Comparison of ENCODE assay signal across 10 mouse cellular contexts in the genomic region with DNA sequence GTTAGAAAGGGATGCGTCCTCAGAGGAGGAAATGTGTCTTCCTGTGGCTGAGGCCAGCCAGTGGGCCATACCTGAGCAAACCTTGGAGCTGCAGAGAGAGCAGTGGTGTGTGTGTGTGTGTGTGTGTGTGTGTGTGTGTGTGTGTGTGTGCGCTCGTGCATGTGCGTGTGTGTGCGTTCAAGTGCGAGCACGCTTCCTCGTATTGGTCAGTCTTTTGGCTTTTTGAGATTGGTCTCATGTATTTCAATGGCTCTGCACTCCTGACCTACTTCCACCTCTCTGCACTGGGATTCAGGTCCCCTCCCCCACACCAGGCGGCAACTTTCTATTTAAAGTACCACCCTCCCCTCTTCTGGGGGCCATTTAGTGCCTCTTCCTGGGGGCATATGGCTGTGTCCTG. TPM values are rescaled to one million over a fixed set of nuclear protein-coding genes. Genes with fewer than 3 reads are reported as not detected.
A peak's percentile ranks its signal among the peaks of the same experiment; 100 is the strongest.
DNase-seq lines count a peak whose midpoint lies in the region; ATAC-seq lines count a peak whose summit lies in the region.
"Had no signal": no experiment of that assay in that cellular context is flagged by ENCODE, and none has a peak within 500 bp of the region (broad histone marks: within the 10 kb centered on the region; RNA-seq: fewer than 3 reads in every experiment).

No protein-coding gene starts in this region.

- no peaks in the 10 kb centered on the region for H3K36me3 ChIP-seq in heart, embryonic 16.5 days (ENCODE audit: control insufficient read depth, insufficient read depth)
- H3K36me3 ChIP-seq in forebrain, embryonic 15.5 days: no peaks in the 10 kb centered on the region

- H3K27me3 ChIP-seq in heart, embryonic 16.5 days (ENCODE audit: control insufficient read depth, insufficient read depth, low read length): no peaks in the 10 kb centered on the region
- H3K27me3 ChIP-seq in forebrain, embryonic 15.5 days: no peaks in the 10 kb centered on the region

- WGBS in heart, embryonic 16.5 days: 32% methylated on average over 9 of the region's 9 CpGs
- 70% methylated on average over 9 of the region's 9 CpGs for WGBS in forebrain, embryonic 15.5 days

- H3K27ac ChIP-seq in heart, embryonic 16.5 days (ENCODE audit: low read length): peak overlapping the region; percentile 66
- H3K27ac ChIP-seq in forebrain, embryonic 15.5 days (replicated peaks): no peak overlapping the region

- no peaks in the 10 kb centered on the region for H3K9me3 ChIP-seq in heart, embryonic 16.5 days (replicated peaks; ENCODE audit: control insufficient read depth, low read length)
- no peaks in the 10 kb centered on the region for H3K9me3 ChIP-seq in forebrain, embryonic 15.5 days

- ATAC-seq in heart, embryonic 16.5 days (replicated peaks; ENCODE audit: extremely low read depth, insufficient read depth, low FRiP score): peak; percentile 63
- no peak for ATAC-seq in forebrain, embryonic 15.5 days (replicated peaks)
- ATAC-seq in erythroblast, adult 5-6 weeks (replicated peaks; ENCODE audit: low FRiP score, poor library complexity, severe bottlenecking): no peak
- ATAC-seq in erythroid progenitor cell, adult 5-6 weeks (replicated peaks; ENCODE audit: low FRiP score, poor library complexity, severe bottlenecking): no peak

- peaks cover 52% of the 10 kb centered on the region for H3K4me1 ChIP-seq in heart, embryonic 16.5 days (ENCODE audit: control insufficient read depth, insufficient read depth, low read length)
- no peaks in the 10 kb centered on the region; the same call in 1 of the 2 replicates for H3K4me1 ChIP-seq in forebrain, embryonic 15.5 days

- no peak overlapping the region for H3K4me3 ChIP-seq in heart, embryonic 16.5 days (ENCODE audit: low read length)
- H3K4me3 ChIP-seq in forebrain, embryonic 15.5 days: no peak overlapping the region

- H3K4me2 ChIP-seq in heart, embryonic 16.5 days (ENCODE audit: low read depth, low read length): peak overlapping the region; percentile 33
- no peak overlapping the region for H3K4me2 ChIP-seq in forebrain, embryonic 15.5 days (replicated peaks)

- DNase-seq in kidney, postnatal 4 days: peak; percentile 42 to 52
- DNase-seq in kidney, adult 8-10 months: no peak
- DNase-seq in cerebellum, adult 18-20 months: peak; percentile 84 to 91
- DNase-seq in retina, postnatal 1 day: peak; percentile 86

- peak overlapping the region; percentile 42; the same call in 1 of the 2 replicates for H3K9ac ChIP-seq in heart, embryonic 16.5 days (ENCODE audit: low read length)
- H3K9ac ChIP-seq in forebrain, embryonic 15.5 days (replicated peaks): no peak overlapping the region

RNA-seq across cellular contexts. Expression of gene Kat2b, which starts 12.1 kb away (rescaled TPM):
- polyA plus RNA-seq in heart, embryonic 16.5 days (2015; fragmentation: Nextera tagmentation; extraction: Ambion mirVana): 10.7 and 12.1 TPM in 2 replicates
- 6.3 and 6.5 TPM in 2 replicates for polyA plus RNA-seq in forebrain, embryonic 15.5 days (2015; fragmentation: Nextera tagmentation; extraction: Ambion mirVana)
- total RNA-seq in erythroblast, adult 5-6 weeks (2015; ENCODE audit: low replicate concordance): 19.0 and 27.9 TPM in 2 replicates
- total RNA-seq in erythroblast, adult 5-6 weeks (2017; ENCODE audit: low replicate concordance): 30.8 and 42.5 TPM in 2 replicates
- total RNA-seq in erythroid progenitor cell, adult 5-6 weeks (2015; ENCODE audit: low replicate concordance): 64.5 and 72.1 TPM in 2 replicates
- total RNA-seq in erythroid progenitor cell, adult 5-6 weeks (2017; ENCODE audit: low replicate concordance): 29.3 and 63.5 TPM in 2 replicates

RNA-seq across cellular contexts. Expression of gene Pp2d1, which starts 39.5 kb away (rescaled TPM):
- 0.07 and 0.14 TPM in 2 replicates for polyA plus RNA-seq in heart, embryonic 16.5 days (2015; fragmentation: Nextera tagmentation; extraction: Ambion mirVana)
- polyA plus RNA-seq in forebrain, embryonic 15.5 days (2015; fragmentation: Nextera tagmentation; extraction: Ambion mirVana): 0.23 and 0.73 TPM in 2 replicates
- not detected in 2 replicates for total RNA-seq in erythroblast, adult 5-6 weeks (2015; ENCODE audit: low replicate concordance)
- total RNA-seq in erythroblast, adult 5-6 weeks (2017; ENCODE audit: low replicate concordance): 0.28 TPM in 1 of 2 replicates, not detected in the other
- not detected in 2 replicates for total RNA-seq in erythroid progenitor cell, adult 5-6 weeks (2015; ENCODE audit: low replicate concordance)
- total RNA-seq in erythroid progenitor cell, adult 5-6 weeks (2017; ENCODE audit: low replicate concordance): not detected in 2 replicates
- total RNA-seq: monocyte, adult 5-6 weeks had no signal
- polyA plus RNA-seq: gonadal fat pad, adult 2 months had no signal

Comparison
In these comparisons a context has a peak if more than half of its experiments do, and no peak if none do; other contexts are left out.
1. DNase-seq: peak in kidney, postnatal 4 days (2 of 2), cerebellum, adult 18-20 months (2 of 2) and retina, postnatal 1 day (single experiment); none in kidney, adult 8-10 months (0 of 2).